Mouse (Mus musculus) ES-Bruce4 (cell line): ENCODE results near the gene Loxl3.

Source experiments
- CTCF ChIP-seq: IDR thresholded peaks from one replicate; pipeline ENCODE4 v1.8.1; 2011; ENCODE audit warnings: low read depth, low read length
- POLR2A ChIP-seq: IDR thresholded peaks from one replicate; pipeline ENCODE4 v1.8.1; 2011; ENCODE audit warnings: low read length; ENCODE audit not compliant: insufficient read depth

- TF ChIP-seq POLR2A (no peak), CTCF (no peak)
These were observed 46.5 kb upstream of the Loxl3 start for GRCm38 (mm10) chr6:82987411-82987971.
